Comparison of ENCODE assay signal across 20 mouse cellular contexts in the genomic region with DNA sequence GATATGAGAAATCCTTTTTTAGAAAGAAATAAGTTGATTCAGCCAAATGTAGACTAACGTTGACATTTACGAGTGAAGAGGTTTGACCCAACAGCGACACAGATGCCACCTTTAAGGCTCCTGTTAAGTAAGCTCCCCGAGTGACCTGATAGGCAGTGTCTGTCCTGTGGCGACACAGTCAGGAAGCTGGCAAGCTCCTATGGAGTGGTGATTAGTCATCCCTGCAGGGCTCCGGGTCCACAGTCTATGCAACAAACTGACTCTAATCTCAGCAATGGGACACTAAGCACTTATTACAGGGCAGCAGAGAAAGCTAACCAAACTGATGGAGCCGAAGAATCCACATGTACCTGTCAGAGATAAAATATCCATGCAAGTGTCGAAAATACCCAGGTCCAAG.
"Had no signal": no experiment of that assay in that cellular context is flagged by ENCODE, and none has a peak within 500 bp of the region (broad histone marks: within the 10 kb centered on the region; RNA-seq: fewer than 3 reads in every experiment).

No protein-coding gene starts in this region.

- ATAC-seq: midbrain, embryonic 13.5 days; midbrain, embryonic 16.5 days had no signal

- H3K9ac ChIP-seq: liver, embryonic 14.5 days; lung, embryonic 15.5 days; midbrain, embryonic 13.5 days; neural tube, embryonic 13.5 days had no signal

- H3K27ac ChIP-seq: left cerebral cortex, adult 2 months; liver, embryonic 14.5 days; lung, embryonic 15.5 days; midbrain, embryonic 10.5 days; midbrain, embryonic 13.5 days; neural tube, embryonic 13.5 days had no signal

- H3K36me3 ChIP-seq: lung, embryonic 15.5 days; midbrain, embryonic 10.5 days; midbrain, embryonic 13.5 days; neural tube, embryonic 13.5 days had no signal

- H3K4me1 ChIP-seq: lung, embryonic 15.5 days; megakaryocyte, embryonic 14.5 days; midbrain, embryonic 13.5 days; neural tube, embryonic 13.5 days had no signal

- H3K9me3 ChIP-seq: lung, embryonic 15.5 days; megakaryocyte, embryonic 14.5 days; midbrain, embryonic 10.5 days; midbrain, embryonic 13.5 days; neural tube, embryonic 13.5 days had no signal

- H3K4me2 ChIP-seq: lung, embryonic 15.5 days; midbrain, embryonic 13.5 days; neural tube, embryonic 13.5 days had no signal

- DNase-seq: kidney, postnatal 10 days; kidney, postnatal 36 days; layer of hippocampus, postnatal 36 days; lung, adult 18-20 months; lung, postnatal 10 days; lung, postnatal 36 days; retina, postnatal 1 day; right cerebral cortex, postnatal 25 days; spleen, adult 18-20 months; thymus, adult 18-20 months; thymus, postnatal 36 days had no signal

- H3K4me3 ChIP-seq: left cerebral cortex, adult 2 months; lung, embryonic 15.5 days; megakaryocyte, embryonic 14.5 days; midbrain, embryonic 10.5 days; midbrain, embryonic 13.5 days; myocyte; neural tube, embryonic 13.5 days had no signal

- H3K27me3 ChIP-seq: lung, embryonic 15.5 days; megakaryocyte, embryonic 14.5 days; midbrain, embryonic 13.5 days; neural tube, embryonic 13.5 days had no signal
